Mouse (Mus musculus) thymus, postnatal 25 days (tissue): ENCODE data around the gene Tmem132c.

ENCODE experiments used
- DNase-seq: peaks from one replicate; pipeline ENCODE4 v3.0.0; 2022

Tmem132c gene

GRCm38 (mm10) chr5:127429124-127429523 is 187.5 kb downstream of the Tmem132c start:
- DNase-seq: no peak

GRCm38 (mm10) chr5:127431561-127431960 is 190.0 kb downstream of the Tmem132c start:
- DNase-seq: no peak

GRCm38 (mm10) chr5:127436836-127437235 is 195.2 kb downstream of the Tmem132c start:
- DNase-seq: no peak

GRCm38 (mm10) chr5:127438639-127439038 is 197.0 kb downstream of the Tmem132c start:
- DNase-seq: no peak

- DNase-seq: no peak
Observed at GRCm38 (mm10) chr5:127441963-127442362, 200.4 kb downstream of the Tmem132c start.

GRCm38 (mm10) chr5:127453580-127453979 is 212.0 kb downstream of the Tmem132c start:
- peak; percentile 4 for DNase-seq

- DNase-seq: no peak
Observed at GRCm38 (mm10) chr5:127454068-127454467, 212.5 kb downstream of the Tmem132c start.

- DNase-seq: no peak
Observed at GRCm38 (mm10) chr5:127456076-127456475, 214.5 kb downstream of the Tmem132c start.

GRCm38 (mm10) chr5:127468151-127468550 is 226.5 kb downstream of the Tmem132c start:
- no peak for DNase-seq

- no peak for DNase-seq
Observed at GRCm38 (mm10) chr5:127470351-127470750, 228.7 kb downstream of the Tmem132c start.

- DNase-seq: no peak
Observed at GRCm38 (mm10) chr5:127471902-127472301, 230.3 kb downstream of the Tmem132c start.

- DNase-seq: no peak
Observed at GRCm38 (mm10) chr5:127473706-127474105, 232.1 kb downstream of the Tmem132c start.

GRCm38 (mm10) chr5:127474856-127475255 is 233.2 kb downstream of the Tmem132c start:
- DNase-seq: no peak

GRCm38 (mm10) chr5:127477790-127478189 is 236.2 kb downstream of the Tmem132c start:
- DNase-seq: no peak

GRCm38 (mm10) chr5:127478322-127478721 is 236.7 kb downstream of the Tmem132c start:
- no peak for DNase-seq

- no peak for DNase-seq
Observed at GRCm38 (mm10) chr5:127480931-127481330, 239.3 kb downstream of the Tmem132c start.

- peak; percentile 37 for DNase-seq
Observed at GRCm38 (mm10) chr5:127481416-127481815, 239.8 kb downstream of the Tmem132c start.

- DNase-seq: no peak
Observed at GRCm38 (mm10) chr5:127482342-127482741, 240.7 kb downstream of the Tmem132c start.

GRCm38 (mm10) chr5:127483955-127484659 is 242.5 kb downstream of the Tmem132c start:
- no peak for DNase-seq

- DNase-seq: peak; percentile 12
Observed at GRCm38 (mm10) chr5:127484813-127485486, 243.3 kb downstream of the Tmem132c start.

- DNase-seq: no peak
Observed at GRCm38 (mm10) chr5:127487190-127487589, 245.6 kb downstream of the Tmem132c start.

GRCm38 (mm10) chr5:127488666-127489065 is 247.1 kb downstream of the Tmem132c start:
- DNase-seq: no peak

- DNase-seq: no peak
Observed at GRCm38 (mm10) chr5:127491724-127492123, 250.1 kb downstream of the Tmem132c start.

- no peak for DNase-seq
Observed at GRCm38 (mm10) chr5:127496895-127497294, 255.3 kb downstream of the Tmem132c start.
